31 mouse cellular contexts compared by ENCODE assay signal in genomic region chr17:87959931-87960330, GRCm38 (mm10). TPM values are rescaled to one million over a fixed set of nuclear protein-coding genes. Genes with fewer than 3 reads are reported as not detected.
"Had no signal": no experiment of that assay in that cellular context is flagged by ENCODE, and none has a peak within 500 bp of the region (broad histone marks: within the 10 kb centered on the region; RNA-seq: fewer than 3 reads in every experiment).

No protein-coding gene starts in this region.

RNA-seq across cellular contexts. Expression of gene Rpl36-ps4, which starts 39.2 kb away (rescaled TPM):
- polyA plus RNA-seq: limb, embryonic 10.5 days; limb, embryonic 11.5 days; limb, embryonic 12.5 days; limb, embryonic 13.5 days; limb, embryonic 14.5 days; limb, embryonic 15.5 days; liver, adult 2 months; liver, embryonic 11.5 days; liver, embryonic 12.5 days; liver, embryonic 13.5 days; liver, embryonic 14.5 days; liver, embryonic 15.5 days; liver, embryonic 16.5 days; liver, postnatal 0 days; lung, adult 2 months; lung, embryonic 14.5 days; lung, embryonic 15.5 days; lung, embryonic 16.5 days; lung, postnatal 0 days; macrophage; midbrain, embryonic 10.5 days; midbrain, embryonic 11.5 days; midbrain, embryonic 12.5 days; midbrain, embryonic 13.5 days; midbrain, embryonic 14.5 days; midbrain, embryonic 15.5 days; midbrain, embryonic 16.5 days; midbrain, postnatal 0 days; myocyte; neural tube, embryonic 11.5 days; neural tube, embryonic 12.5 days had no signal
